Mouse (Mus musculus): ENCODE results near the gene S100a3.

DNA sequence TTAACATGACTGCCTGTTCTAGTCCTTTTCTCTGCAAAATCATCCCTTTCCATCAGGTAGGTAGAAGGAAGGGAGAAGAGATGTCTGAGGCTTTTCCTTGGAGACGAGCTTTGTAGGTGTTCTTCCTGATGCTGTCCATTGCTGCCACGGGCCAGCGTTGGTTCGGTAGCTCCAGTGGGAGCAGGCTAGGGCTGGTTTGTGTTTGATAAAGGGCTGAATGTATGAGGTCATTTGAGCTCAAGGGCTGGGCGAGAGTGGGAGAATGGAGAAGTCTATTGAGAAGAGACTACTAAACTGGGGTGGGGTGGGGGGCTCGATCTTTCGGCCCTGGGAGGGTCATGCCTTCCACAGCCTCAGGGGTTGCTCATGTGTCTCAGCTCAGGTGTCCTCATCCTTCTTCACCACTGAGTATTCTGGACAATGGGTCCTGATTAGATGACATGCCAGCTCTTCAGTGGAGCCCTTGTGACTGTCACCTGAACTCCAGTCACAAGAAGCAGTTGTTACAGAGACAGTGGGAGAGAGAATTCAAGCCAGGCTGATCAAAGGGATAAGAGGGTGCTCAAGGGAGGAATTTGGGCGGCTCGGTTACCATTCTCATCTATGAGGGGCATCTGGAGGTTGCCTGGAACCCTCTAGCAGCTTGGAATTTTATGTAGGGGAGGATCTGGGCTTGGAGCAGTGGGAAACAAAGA, 47.3 kb upstream of the S100a3 start:
- no peak for TF ChIP-seq CTCF (IDR thresholded peaks at IDR 0.05; ENCODE audit: extremely low read depth, insufficient read depth, insufficient read length, insufficient replicate concordance)
- TF ChIP-seq POLR2A (IDR thresholded peaks at IDR 0.05; ENCODE audit: low read depth, low read length): no peak

Data from spleen, adult 2 months (tissue).